Mouse (Mus musculus): ENCODE results near the gene Ankrd34a. TPM values are rescaled to one million over a fixed set of nuclear protein-coding genes. Genes with fewer than 3 reads are reported as not detected.

The Ankrd34a gene
- total RNA-seq, 1 experiment from 2014 or later: 0.70 TPM

DNA sequence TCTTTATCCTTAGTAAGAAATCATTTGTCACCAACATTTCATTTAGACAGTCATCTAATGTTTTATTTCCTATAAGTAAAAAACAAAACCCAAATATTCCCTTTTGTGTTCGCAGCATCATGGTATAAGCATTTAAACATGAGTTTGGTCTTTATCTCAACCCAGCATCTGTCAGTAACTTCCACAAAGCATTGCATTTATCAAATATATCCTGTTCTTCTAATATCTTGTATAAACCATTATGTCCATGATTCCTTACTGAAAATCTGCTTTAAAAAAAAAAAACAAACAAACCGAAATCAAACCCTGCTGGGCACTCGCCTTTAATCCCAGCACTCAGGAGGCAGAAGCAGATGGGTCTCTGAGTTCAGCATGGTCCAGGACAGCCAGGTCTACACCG lies 10.2 kb downstream of the Ankrd34a start:
- DNase-seq: no peak

DNA sequence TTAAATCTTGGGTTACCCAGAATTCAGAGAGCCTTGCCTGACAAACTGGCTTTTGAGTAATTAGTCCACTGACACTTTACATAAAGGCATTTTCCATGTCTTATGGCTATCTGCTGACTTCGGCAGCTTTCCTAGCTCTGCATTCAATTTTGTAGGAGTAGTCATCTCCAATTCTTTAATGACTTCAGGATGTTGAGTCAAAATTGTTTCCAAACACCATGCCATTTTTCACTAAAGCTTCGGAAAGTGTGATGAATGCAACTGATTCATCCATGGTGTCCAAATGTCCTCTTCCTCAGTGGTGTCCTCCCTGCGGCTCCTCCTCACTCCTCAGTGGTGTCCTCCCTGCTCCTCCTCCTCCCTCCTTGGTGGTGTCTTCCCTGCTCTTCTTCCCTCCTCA lies 21.5 kb downstream of the Ankrd34a start:
- no peak for DNase-seq

DNA sequence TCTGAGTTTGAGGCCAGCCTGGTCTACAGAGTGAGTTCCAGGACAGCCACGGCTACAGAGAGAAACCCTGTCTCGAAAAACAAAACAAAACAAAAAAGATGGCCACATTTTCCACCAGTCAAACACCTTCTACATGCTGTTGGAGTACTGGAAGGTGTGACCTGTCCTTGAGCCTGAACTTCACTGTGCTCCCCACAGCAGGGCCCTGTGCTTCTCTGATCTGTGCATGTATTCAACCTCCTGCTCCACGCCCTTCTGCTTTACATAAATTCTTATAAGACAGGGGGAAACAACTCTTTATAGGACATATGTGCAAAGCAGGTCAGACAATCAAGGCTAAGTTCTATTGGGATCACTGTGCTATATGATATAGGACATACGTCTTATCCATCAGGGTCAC lies 26.8 kb downstream of the Ankrd34a start:
- DNase-seq: no peak

DNA sequence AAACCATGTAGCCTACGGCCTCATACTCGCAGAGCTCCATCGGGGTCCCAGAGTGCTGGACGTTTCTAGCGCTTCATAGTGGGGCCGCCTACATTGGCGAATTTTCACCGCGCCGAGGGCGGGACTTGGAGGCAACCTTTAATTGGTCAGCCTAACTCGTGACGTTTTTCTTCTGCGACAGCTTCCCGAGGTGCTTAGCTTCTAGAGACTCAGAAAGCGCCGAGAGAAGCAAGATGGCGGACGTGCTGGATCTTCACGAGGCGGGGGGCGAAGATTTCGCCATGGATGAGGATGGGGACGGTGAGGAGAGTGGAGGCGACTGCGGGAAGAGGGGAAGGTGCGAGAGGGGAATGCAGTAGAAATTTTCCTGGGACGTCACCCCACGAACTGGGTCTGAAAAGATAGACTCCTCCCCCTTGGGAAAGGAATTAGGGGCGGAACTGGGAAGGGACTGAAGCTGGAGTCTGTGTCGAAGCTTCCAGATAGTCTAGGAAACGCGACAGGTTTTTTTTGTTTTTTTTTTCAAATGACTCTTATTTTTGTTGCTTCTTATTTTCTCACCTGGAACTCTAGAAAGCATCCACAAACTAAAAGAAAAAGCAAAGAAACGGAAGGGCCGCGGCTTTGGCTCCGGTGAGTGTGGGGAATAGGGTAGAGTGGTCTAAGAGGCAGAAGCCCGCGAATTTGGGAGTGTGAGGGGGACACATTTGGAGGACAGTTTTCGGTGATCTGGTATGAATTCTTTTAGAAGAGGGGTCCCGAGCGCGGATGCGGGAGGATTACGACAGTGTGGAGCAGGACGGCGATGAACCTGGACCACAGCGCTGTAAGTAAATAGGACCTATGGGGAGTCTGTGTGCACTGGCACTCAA lies 33.5 kb downstream of the Ankrd34a start, which contains the start of gene Rbm8a:
Rbm8a (plus strand) TSS at position 205 of the 872 bp plus-strand sequence.
- peak; percentile 97 for DNase-seq

DNA sequence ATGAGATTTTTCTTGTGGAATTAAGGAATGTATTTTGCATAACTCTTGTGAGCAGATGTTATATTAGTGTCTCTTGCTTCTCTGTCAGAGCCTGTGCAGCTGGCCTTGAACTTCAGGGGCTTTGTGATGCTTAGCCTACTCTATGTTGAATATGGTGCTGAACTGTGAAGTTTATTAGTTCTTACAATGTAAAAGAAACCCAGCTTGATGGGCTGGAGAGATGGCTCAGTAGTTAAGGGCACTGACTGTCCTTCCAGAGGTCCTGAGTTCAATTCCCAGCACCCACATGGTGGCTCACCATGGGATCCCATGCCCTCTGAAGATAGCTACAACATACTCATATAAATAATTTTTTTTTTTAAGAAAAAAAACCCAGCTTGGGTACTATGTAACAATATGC lies 35.6 kb downstream of the Ankrd34a start:
- no peak for DNase-seq

DNA sequence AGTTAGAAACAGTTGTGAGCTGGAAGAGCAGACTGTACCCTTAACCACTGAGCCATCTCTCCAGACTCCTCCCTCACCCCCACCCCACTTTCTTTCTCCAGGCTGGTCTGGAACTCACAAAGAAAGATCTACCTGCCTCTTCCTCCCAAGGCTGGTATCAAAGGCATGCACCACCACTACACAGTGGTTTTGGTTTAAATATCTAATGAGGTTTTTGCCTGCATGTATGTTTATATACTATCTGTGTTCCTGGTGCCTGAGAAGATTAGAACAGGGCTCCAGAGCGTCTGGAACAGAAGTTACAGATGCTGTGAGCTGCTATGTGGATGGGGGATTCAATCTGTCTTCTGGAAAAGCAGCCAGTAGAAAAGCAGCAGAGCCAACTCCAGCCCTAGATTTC lies 37.6 kb downstream of the Ankrd34a start:
- no peak for DNase-seq

DNA sequence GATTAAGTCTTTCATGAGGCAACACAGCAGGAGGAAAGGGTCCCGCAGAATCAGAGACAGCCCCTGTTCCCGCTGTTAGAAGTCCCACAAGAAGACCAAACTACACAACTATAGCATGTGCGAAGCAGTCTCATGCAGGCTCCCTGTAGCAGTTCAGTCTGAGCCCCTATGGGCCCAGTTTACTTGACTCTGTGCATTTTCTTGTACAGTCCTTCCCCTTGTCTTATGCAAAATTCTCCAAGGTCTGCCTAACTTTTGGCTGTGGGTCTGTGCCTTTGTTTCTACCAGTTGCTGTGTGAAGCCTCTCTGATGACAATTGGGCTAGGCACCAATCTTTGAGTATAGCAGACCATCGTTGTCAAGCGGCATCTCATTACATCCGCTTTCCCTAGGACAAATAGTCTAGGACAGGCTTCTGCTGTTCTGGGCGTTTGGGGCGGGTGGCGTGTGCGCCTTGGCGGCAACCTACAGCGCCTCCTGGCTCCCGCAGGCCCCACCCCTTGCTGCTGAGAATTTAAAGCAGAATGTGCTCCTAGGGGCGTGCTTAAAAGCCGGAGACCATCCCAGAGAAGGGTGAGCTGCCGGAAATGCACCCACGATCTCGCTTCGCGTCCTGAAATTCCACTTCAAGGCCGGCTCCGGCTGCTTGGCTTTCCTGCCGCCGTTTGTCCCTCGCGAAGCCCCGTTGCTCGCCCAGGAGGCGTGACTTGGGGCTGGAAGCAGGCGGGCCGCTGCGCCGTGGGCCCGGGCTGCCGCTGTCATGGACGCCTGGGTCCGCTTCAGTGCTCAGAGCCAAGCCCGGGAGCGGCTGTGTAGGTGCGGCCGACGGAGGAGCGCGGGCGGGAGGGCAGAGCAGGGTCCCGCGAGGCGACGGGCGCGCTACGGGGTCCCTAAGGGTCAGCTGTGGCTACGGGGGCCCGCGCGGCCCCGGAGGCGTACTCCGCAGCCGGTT lies 38.8 kb downstream of the Ankrd34a start, which contains the start of the genes Pex11b and Gm42957:
Pex11b (plus strand) TSS at position 449 of the 952 bp plus-strand sequence.
Gm42957 (plus strand) TSS at position 547 of the 952 bp plus-strand sequence.
- peak; percentile 96 for DNase-seq

DNA sequence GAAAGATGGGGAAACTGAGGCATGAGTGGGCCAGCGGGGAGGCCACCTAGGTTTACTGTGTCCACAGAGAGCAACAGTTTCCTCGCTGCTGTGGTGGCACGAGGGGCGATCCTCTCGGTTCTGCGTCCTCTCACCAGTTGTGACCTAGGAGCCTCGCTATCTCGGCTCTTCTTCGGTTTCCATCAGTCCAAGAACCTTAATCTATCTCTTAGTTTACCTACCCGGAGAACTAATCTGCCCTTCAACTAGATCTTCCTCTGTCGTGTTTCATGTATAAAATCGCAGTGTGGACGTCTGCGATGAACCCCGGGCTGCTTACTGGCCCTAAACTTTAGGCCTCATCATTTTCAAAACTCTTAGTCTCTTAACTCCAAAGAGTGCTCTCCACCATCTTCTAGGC lies 39.5 kb downstream of the Ankrd34a start:
- no peak for DNase-seq

DNA sequence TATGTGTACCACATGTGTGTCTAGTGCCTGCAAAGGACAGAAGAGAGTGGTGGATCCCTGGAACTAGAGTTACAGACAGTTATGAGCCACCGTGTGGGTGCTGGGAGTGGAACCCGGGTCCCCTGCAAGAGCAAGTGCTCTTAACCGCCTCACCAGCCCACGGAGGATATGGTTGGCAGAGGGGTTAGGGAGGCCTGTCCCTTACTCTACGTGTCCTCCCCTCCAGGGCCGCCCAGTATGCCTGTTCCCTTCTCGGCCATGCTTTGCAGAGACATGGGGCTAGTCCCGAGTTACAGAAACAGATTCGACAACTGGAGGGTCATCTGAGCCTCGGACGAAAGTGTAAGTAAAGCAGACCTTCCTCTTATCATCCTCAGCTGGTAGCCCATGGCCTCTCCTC lies 40.0 kb downstream of the Ankrd34a start:
- peak; percentile 13 for DNase-seq

DNA sequence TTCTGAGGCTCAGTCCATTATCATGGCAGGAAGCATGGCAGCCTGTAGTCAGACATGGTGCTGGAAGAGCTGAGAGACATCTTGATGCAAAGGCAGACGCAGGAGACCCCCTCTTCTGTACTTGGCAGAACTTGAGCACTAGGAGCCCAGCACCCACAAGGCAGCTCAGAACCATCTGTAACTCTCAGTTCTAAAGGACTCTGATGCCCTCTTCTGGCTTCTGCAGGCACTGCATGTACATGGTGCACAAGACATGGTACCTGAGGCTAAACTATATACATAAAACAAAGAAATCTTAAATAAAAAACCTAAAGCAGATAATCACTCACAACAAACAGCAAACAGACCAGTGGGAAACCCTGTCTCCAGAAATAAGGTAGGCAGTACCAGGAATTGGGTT lies 42.8 kb downstream of the Ankrd34a start:
- peak; percentile 75 for DNase-seq

DNA sequence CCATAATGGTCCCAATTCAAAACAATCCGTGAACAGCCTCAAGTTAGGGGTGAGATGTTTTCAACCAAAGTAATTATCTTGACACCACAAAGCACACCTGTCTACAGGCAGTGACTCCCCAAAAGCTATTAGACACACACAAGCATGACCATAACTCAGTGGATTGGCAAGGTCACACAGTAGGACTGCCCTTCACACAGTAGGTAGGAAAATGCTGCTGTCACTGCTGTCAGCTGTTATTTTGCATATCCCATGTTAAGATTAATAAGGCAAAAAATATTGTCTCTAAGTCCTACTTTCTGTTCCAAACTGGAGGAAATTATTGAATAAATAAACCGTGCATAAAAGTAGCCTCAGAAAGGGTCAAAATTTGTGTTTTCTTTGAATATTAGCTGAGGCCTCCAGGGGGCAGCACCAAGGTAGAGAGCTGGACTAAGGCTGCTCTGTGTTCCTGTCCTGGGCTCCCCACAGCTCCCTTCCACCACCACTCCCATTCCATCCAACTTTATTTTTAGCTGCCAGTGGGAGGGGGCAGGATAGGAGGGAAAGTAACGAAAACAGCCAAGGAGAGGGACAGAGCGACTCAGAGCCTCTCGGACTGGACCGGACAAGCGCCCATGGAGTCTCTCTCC lies 48.7 kb downstream of the Ankrd34a start, which contains the start of gene Itga10:
Itga10 (plus strand) TSS at position 567 of the 632 bp plus-strand sequence.
- peak; percentile 63 for DNase-seq

DNA sequence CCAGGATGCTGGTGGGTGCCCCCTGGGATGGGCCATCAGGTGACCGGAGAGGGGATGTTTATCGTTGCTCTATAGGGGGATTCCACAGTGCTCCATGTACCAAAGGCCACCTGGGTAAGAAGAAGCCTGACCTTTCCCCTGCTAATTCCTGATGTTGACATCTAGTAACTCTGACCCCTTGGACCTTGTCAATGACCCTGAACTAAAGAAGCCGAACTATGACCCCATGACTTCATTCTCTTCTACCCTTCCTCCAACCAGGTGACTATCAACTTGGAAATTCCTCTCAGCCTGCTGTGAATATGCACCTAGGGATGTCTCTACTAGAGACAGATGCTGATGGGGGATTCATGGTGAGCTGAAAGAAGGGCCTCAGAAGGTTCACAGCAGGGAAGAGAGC lies 50.9 kb downstream of the Ankrd34a start:
- no peak for DNase-seq

Other genes with a start within 250 kb of the Ankrd34a start
- gene BC107364, start 144.3 kb upstream of the Ankrd34a start, total RNA-seq (2021): not detected in 2 replicates
- gene Hfe2, start 71.5 kb upstream of the Ankrd34a start, total RNA-seq (2021): 6.9 TPM in 1 of 2 replicates, not detected in the other
- gene Txnip, start 38.7 kb upstream of the Ankrd34a start, total RNA-seq (2021): 479 and 772 TPM in 2 replicates
- not detected in 2 replicates for gene Gm16253, start 19.7 kb upstream of the Ankrd34a start, total RNA-seq (2021)
- gene Polr3gl, start 2.5 kb upstream of the Ankrd34a start, total RNA-seq (2021): 35.0 and 36.1 TPM in 2 replicates
- 29.1 and 29.6 TPM in 2 replicates for gene Lix1l, start 4.5 kb downstream of the Ankrd34a start, total RNA-seq (2021)
- gene Rbm8a, start 33.3 kb downstream of the Ankrd34a start, total RNA-seq (2021): 95.0 and 98.6 TPM in 2 replicates
- 43.6 and 45.6 TPM in 2 replicates for gene Pex11b, start 38.7 kb downstream of the Ankrd34a start, total RNA-seq (2021)
- gene Gm42957, start 38.8 kb downstream of the Ankrd34a start, total RNA-seq (2021): 0.19 and 0.34 TPM in 2 replicates
- 1.6 and 2.6 TPM in 2 replicates for gene Itga10, start 48.9 kb downstream of the Ankrd34a start, total RNA-seq (2021)
- gene Ankrd35, start 73.5 kb downstream of the Ankrd34a start, total RNA-seq (2021): 1.7 and 2.9 TPM in 2 replicates
- 21.3 and 31.9 TPM in 2 replicates for gene Pias3, start 99.7 kb downstream of the Ankrd34a start, total RNA-seq (2021)
- gene Nudt17, start 111.9 kb downstream of the Ankrd34a start, total RNA-seq (2021): 3.6 and 4.1 TPM in 2 replicates
- 26.4 and 33.4 TPM in 2 replicates for gene Polr3c, start 131.0 kb downstream of the Ankrd34a start, total RNA-seq (2021)
- gene Rnf115, start 131.0 kb downstream of the Ankrd34a start, total RNA-seq (2021): 33.5 and 34.2 TPM in 2 replicates
- gene Pdzk1, start 232.6 kb downstream of the Ankrd34a start, total RNA-seq (2021): 0.26 and 4.2 TPM in 2 replicates
- gene Cd160, start 232.7 kb downstream of the Ankrd34a start, total RNA-seq (2021): not detected in 2 replicates